Mouse (Mus musculus) megakaryocyte, embryonic 14.5 days (primary cell): Measurements from ENCODE around the gene Psmb11. TPM values are rescaled to one million over a fixed set of nuclear protein-coding genes. Genes with fewer than 3 reads are reported as not detected.

ENCODE experiments used
- H3K27me3 ChIP-seq: replicated peaks from 2 replicates; pipeline ENCODE3; 2012; ENCODE audit warnings: inconsistent platforms
- H3K36me3 ChIP-seq: replicated peaks from 2 replicates; pipeline ENCODE3; 2012; ENCODE audit warnings: low read length, inconsistent platforms, mixed read lengths
- H3K4me1 ChIP-seq: 2 replicates; pipeline ENCODE4 v1.6.1; 2012; ENCODE audit warnings: inconsistent platforms
- H3K4me3 ChIP-seq: replicated peaks from 2 replicates; pipeline ENCODE3; 2012; ENCODE audit warnings: moderate library complexity, mild to moderate bottlenecking, inconsistent platforms
- H3K9me3 ChIP-seq: 2 replicates; pipeline ENCODE4 v1.6.1; 2012; ENCODE audit warnings: inconsistent platforms
- FLI1 ChIP-seq: IDR thresholded peaks from 2 replicates; pipeline ENCODE4 v1.6.1; 2012; ENCODE audit warnings: low read length, inconsistent platforms, mixed read lengths
- GATA1 ChIP-seq: IDR thresholded peaks from 3 replicates; pipeline ENCODE4 v1.6.1; 2012; ENCODE audit warnings: mixed read lengths, low read length, inconsistent platforms, borderline replicate concordance
- polyA plus RNA-seq: library from polyadenylated mRNA; stranded (reverse); fragments of >175 nt; gene quantifications from 2 replicates; pipeline ENCODE4 v1.2.3, GENCODE M21; 2012; ENCODE audit warnings: low replicate concordance; ENCODE audit not compliant: insufficient read depth

The Psmb11 gene
- polyA plus RNA-seq, 1 experiment, result not detected

DNA sequence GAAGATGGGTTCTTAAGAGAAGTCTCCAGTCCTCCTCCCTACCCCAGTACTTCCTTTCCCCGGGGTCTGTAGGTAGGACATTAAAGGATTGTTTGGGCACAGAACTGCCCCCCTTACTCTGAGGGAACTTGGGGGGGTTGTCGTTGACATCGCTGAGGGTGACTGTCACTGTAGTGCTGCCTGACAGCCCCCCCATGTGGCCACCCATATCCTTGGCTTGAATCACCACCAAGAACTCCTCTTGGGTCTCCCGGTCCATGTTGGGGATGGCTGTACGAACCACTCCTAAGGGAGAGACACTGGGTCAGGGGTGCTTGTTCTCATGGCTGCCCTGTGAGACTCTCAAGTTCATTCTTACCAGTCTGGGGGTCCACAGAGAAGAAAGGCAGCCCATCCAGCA is 17.0 kb downstream of the Psmb11 start:
- Histone ChIP-seq H3K4me1 (peaks cover 26% of the 10 kb centered on the region), H3K27me3 (peaks cover 31% of the 10 kb centered on the region), H3K36me3 (peaks cover 40% of the 10 kb centered on the region), H3K4me3 (no peak overlapping the region), H3K9me3 (no peaks in the 10 kb centered on the region)
- TF ChIP-seq GATA1 (no peak), FLI1 (no peak)

DNA sequence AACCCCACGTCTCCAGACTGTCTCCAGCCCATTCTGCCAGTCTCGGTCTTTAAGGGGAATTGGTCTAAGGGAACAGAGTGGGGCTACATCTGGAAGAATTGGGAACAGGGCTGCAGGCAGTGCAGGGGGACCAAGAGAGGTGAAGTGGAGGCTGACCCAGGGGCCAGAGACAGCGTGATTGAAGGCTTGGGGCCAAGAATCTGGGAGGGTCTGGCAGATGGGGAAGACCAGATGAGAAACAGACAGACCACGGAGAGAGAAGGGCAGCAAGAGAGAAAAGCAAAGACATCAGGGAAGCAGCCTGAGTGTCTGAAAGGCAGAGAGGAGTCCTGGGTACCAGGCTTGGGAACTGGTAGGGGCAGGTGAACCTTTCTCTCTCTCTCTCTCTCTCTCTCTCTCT is 18.9 kb downstream of the Psmb11 start:
- Histone ChIP-seq H3K27me3 (peaks cover 31% of the 10 kb centered on the region), H3K4me3 (no peak overlapping the region), H3K36me3 (peaks cover 54% of the 10 kb centered on the region), H3K4me1 (peaks cover 29% of the 10 kb centered on the region), H3K9me3 (no peaks in the 10 kb centered on the region)
- TF ChIP-seq FLI1, result no peak
- TF ChIP-seq GATA1, result no peak

DNA sequence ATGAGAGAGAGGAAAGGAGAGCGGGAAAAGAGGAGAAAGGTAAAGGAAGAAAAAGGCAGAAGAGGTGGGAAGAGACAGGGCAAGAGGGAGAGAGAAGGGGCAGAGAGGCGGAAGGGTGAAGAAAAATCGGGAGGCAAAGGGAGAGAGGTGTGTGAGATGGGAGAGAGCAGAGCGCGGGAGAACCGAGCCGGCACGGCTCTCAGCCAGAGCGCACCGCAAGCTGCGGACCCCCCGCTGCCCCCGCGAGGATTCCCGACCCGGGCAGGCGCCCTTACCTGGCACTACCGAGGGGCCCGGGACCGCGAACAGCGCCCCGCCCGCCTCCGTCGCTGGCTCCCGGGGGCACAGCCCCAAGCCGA is 19.7 kb downstream of the Psmb11 start, which contains the start of gene Gm17606:
Gene Gm17606, plus strand, starts transcription at position 7 of the 359 bp plus-strand sequence.
- Histone ChIP-seq H3K4me3 (peak within 1 kb of the TSS; percentile 95), H3K9me3 (no peaks in the 10 kb centered on the region), H3K36me3 (peaks cover 59% of the 10 kb centered on the region), H3K27me3 (peaks cover 31% of the 10 kb centered on the region), H3K4me1 (peaks cover 29% of the 10 kb centered on the region)
- TF ChIP-seq FLI1 (no peak), GATA1 (no peak)

DNA sequence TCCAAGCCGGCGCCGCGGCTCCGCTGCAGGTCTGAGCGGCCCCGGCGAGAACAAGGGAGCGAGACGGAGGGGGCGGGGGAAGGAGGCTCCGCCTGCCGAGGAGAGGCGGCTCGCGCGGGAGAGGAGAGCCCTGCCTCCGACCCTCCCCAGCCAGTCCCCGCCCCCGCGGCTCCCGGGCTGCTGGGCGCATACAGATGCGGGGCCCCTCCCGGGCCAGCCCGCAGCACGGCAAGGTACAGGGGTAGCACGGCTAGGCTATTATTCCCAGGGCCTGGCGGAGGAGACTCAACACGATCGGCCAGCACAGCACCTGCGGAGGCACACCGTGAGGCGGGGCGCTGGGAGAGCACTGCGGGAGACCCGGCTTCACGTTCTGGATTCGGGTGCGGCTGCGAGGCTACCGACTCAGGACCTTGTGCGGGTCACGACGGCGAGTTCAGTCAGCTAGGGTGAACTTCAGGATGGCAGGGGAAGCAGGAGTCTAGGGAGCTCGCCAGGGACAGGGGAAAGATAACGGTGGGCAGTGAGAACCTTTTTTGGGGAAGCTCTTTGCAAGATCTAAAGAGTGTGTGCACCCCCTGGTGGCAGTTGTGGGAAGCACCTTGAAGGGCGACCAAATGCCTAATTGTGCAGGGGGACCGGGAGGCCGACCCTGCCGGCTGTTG is 20.2 kb downstream of the Psmb11 start, which contains the start of gene Cdh24:
Gene Cdh24, minus strand, starts transcription at position 60 of the 665 bp plus-strand sequence.
- Histone ChIP-seq H3K27me3 (peaks cover 31% of the 10 kb centered on the region), H3K36me3 (peaks cover 59% of the 10 kb centered on the region), H3K4me1 (peaks cover 29% of the 10 kb centered on the region), H3K4me3 (peak within 1 kb of the TSS; percentile 95), H3K9me3 (no peaks in the 10 kb centered on the region)
- no peak for TF ChIP-seq GATA1
- TF ChIP-seq FLI1, result no peak

DNA sequence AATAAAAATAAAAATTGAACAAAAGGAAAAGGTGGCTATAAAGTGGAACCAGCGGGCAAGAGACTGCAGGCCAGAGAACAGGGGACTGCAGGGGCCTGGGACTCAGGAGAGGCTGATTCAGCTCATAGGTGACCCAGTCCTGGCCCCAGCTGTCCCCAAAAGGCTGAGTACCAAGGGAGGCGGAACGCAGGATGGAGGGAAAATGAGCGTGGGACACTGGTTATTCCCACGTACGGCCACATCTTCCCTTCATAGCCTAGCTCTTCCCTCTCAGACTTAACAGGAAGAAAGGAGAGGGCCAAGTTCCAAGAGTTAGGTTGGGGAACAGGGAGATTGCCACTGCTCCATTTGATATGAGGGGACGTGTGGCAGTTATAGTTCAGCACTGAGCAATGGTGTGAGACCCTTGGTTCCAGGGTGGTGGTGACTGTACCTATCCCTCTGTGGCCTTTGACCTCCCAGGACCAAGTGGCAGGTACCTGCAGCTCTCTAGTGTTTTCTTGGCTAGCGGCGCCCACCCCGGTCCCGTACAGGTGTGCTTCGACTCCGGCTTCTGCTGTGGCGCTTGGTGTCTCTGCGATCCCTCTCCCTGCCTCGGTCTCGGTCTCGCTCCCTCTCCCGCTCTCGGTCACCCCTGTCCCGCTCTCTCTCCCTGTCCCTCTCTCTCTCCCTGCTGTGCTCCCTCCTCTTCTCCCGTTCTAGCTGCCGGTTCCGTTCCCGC is 21.2 kb downstream of the Psmb11 start:
- Histone ChIP-seq H3K27me3 (peaks cover 31% of the 10 kb centered on the region), H3K4me1 (peaks cover 29% of the 10 kb centered on the region), H3K9me3 (no peaks in the 10 kb centered on the region), H3K36me3 (peaks cover 61% of the 10 kb centered on the region), H3K4me3 (no peak overlapping the region)
- TF ChIP-seq FLI1 (no peak), GATA1 (no peak)

DNA sequence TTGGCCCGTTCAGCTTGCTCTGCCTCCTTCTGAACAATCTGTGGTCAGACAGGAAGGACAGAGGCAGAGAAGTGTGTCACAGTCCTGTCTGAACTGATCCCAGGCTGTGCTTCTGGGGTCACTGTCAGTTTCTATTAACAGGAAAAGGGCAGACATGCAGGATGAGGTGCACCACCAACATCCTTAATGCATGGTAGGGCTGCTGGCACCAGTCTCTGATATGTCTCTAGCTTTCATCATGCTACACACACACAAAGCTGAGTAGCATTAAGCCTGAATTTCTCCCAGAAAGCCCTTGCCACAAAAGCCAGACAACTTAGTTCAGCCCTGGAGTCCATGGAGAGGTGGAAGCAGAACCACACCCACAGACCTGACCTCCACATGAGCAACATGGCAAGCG is 21.8 kb downstream of the Psmb11 start:
- no peak for TF ChIP-seq FLI1
- TF ChIP-seq GATA1, result no peak
- no peaks in the 10 kb centered on the region for H3K9me3 ChIP-seq
- peaks cover 65% of the 10 kb centered on the region for H3K36me3 ChIP-seq
- H3K27me3 ChIP-seq, result peaks cover 31% of the 10 kb centered on the region
- H3K4me1 ChIP-seq, result peaks cover 31% of the 10 kb centered on the region
- no peak overlapping the region for H3K4me3 ChIP-seq

DNA sequence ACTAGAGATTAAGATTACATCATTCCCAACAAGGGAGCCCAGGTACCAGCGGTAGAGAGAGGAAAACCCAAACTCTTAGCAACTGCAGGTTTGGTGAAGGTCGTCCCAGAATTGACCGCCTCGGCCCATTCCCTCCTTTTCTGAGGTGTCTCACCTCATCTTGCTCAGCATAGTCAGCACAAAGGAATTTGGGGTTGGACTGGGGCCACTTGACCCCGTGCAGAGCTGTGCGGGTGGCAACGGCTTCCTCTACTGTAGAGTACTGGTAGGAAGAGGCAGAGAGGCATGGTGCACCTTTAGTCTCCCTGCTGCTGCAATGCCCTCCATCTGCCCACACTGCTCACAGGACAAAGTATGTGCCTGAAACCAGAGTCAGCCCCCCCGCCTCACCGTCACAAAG is 23.1 kb downstream of the Psmb11 start:
- Histone ChIP-seq H3K4me3 (no peak overlapping the region), H3K36me3 (peaks cover 74% of the 10 kb centered on the region), H3K9me3 (no peaks in the 10 kb centered on the region), H3K27me3 (peaks cover 20% of the 10 kb centered on the region), H3K4me1 (peaks cover 41% of the 10 kb centered on the region)
- TF ChIP-seq FLI1, result no peak
- no peak for TF ChIP-seq GATA1

DNA sequence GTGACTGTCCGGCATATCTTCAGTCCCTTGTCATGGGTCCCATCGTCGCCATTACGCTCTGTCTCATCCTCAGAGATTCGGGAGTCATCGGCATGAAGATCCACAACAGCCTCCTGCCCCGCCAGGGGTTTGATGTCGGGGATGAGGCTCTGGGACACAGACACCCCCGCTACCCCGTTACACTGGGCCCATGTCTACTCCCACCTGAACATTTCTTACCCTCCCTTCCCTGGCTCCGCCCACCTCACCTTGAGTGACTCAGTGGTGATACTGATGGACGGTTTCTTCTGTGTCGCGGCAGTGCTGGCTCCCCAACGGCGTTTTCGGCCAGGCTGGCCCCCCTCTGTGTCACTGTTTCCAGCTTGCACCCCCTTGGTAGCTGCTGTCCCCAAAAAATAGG is 25.2 kb downstream of the Psmb11 start:
- Histone ChIP-seq H3K36me3 (peaks cover 96% of the 10 kb centered on the region), H3K4me3 (no peak overlapping the region), H3K9me3 (no peaks in the 10 kb centered on the region), H3K27me3 (no peaks in the 10 kb centered on the region), H3K4me1 (peaks cover 45% of the 10 kb centered on the region)
- TF ChIP-seq FLI1, result no peak
- TF ChIP-seq GATA1, result no peak

DNA sequence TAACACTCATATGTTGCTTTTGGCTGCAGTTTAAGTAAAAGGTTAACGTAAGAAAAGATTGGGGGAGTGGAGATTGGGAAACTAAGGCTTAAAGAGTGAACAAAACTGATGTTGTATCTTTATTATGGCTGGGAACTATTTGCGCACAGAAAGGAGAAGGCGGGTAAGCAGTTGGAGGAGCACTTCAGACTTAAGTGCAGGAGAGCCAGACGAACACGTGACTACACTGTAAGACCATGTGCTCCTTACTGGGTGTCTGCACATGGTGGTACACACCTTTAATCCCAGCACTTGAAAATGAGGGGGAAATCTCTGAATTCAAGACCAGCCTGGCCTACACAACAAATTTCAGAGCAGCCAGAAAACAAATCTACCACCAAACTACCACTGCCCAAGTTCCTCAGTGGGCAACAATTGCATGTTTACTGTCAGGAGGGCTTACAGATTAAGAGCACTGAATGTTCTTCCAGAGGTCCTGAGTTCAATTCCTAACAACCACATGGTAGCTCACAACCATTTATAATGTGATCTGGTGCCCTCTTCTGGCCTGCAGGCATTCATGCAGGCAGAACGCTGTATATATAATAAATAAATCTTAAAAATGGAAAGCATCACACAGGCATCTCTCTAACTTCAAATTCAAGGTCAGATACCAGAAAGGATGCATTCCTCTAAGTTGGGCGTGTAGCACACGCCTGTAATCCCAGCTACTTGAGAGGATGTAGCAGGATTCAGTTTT is 25.8 kb downstream of the Psmb11 start:
- TF ChIP-seq FLI1, result no peak
- TF ChIP-seq GATA1, result no peak

DNA sequence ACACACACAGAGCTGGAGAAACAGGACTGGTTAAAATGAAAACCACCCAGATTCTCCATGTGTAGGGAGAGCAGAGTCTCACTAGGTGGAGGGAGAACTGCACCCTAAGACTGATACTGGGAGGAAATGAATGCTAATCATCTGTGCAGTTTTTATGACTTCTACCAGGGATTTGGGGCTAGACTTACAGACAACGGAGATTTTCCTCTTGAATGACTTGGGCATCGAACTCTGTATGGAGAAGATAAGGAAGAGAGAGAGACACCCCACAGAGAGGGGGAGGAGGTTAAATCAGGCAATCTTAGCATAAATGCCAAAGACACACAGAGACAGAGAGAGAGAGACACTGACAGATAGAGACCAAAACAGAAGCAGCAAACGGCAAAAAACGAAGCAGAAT is 26.7 kb downstream of the Psmb11 start:
- no peak overlapping the region for H3K4me3 ChIP-seq
- H3K4me1 ChIP-seq, result peaks cover 46% of the 10 kb centered on the region
- no peaks in the 10 kb centered on the region for H3K9me3 ChIP-seq
- H3K27me3 ChIP-seq, result no peaks in the 10 kb centered on the region
- H3K36me3 ChIP-seq, result peaks cover 95% of the 10 kb centered on the region
- TF ChIP-seq GATA1 (no peak), FLI1 (no peak)

More for the DNA sequence above, 25.8 kb downstream of the Psmb11 start:
- Histone ChIP-seq H3K9me3 (no peaks in the 10 kb centered on the region), H3K4me1 (peaks cover 46% of the 10 kb centered on the region), H3K27me3 (no peaks in the 10 kb centered on the region), H3K36me3 (peaks cover 98% of the 10 kb centered on the region), H3K4me3 (no peak overlapping the region)
